Mouse (Mus musculus): ENCODE data around the gene Rinl.

GRCm38 (mm10) chr7:28820358-28821260 is 31.8 kb downstream of the Rinl start:
- no peak for TF ChIP-seq POLR2A (IDR thresholded peaks at IDR 0.05; ENCODE audit: insufficient read depth, low read depth, low read length)
- no peak for TF ChIP-seq CTCF (IDR thresholded peaks at IDR 0.05; ENCODE audit: insufficient read depth, low read depth, low read length)
